Mouse (Mus musculus): Measurements from ENCODE around the gene Ube2h.
A peak's percentile ranks its signal among the peaks of the same experiment; 100 is the strongest.

Ube2h gene

GRCm38 (mm10) chr6:30299116-30299515, 5.2 kb downstream of the Ube2h start:
- no peak for DNase-seq

- DNase-seq = no peak
Measured at GRCm38 (mm10) chr6:30292579-30292978, 11.8 kb downstream of the Ube2h start.

- DNase-seq = peak; percentile 25 to 28
Measured at GRCm38 (mm10) chr6:30287958-30288357, 16.4 kb downstream of the Ube2h start.

- no peak for DNase-seq
Measured at GRCm38 (mm10) chr6:30286642-30287041, 17.7 kb downstream of the Ube2h start.

GRCm38 (mm10) chr6:30284177-30284576, 20.2 kb downstream of the Ube2h start:
- DNase-seq = no peak

GRCm38 (mm10) chr6:30282361-30282760, 22.0 kb downstream of the Ube2h start:
- DNase-seq = no peak

- no peak for DNase-seq
Measured at GRCm38 (mm10) chr6:30278374-30278773, 26.0 kb downstream of the Ube2h start.

GRCm38 (mm10) chr6:30276882-30277281, 27.5 kb downstream of the Ube2h start:
- no peak for DNase-seq

GRCm38 (mm10) chr6:30276375-30276774, 28.0 kb downstream of the Ube2h start:
- DNase-seq = peak; percentile 20 to 23

- DNase-seq = no peak
Measured at GRCm38 (mm10) chr6:30275159-30275847, 29.0 kb downstream of the Ube2h start.

GRCm38 (mm10) chr6:30272911-30273310, 31.4 kb downstream of the Ube2h start:
- DNase-seq = no peak

- no peak for DNase-seq
Measured at GRCm38 (mm10) chr6:30272338-30272905, 31.9 kb downstream of the Ube2h start.

- no peak for DNase-seq
Measured at GRCm38 (mm10) chr6:30269846-30270245, 34.5 kb downstream of the Ube2h start.

- no peak for DNase-seq
Measured at GRCm38 (mm10) chr6:30267486-30267885, 36.9 kb downstream of the Ube2h start.

- DNase-seq = no peak
Measured at GRCm38 (mm10) chr6:30265402-30265801, 38.9 kb downstream of the Ube2h start.

GRCm38 (mm10) chr6:30263053-30263452, 41.3 kb downstream of the Ube2h start:
- peak; percentile 21 to 34 for DNase-seq

GRCm38 (mm10) chr6:30259271-30259670, 45.1 kb downstream of the Ube2h start:
- no peak for DNase-seq

- DNase-seq = no peak
Measured at GRCm38 (mm10) chr6:30257962-30258361, 46.4 kb downstream of the Ube2h start.

GRCm38 (mm10) chr6:30255846-30256245, 48.5 kb downstream of the Ube2h start:
- no peak for DNase-seq

- DNase-seq = no peak
Measured at GRCm38 (mm10) chr6:30252271-30253010, 51.9 kb downstream of the Ube2h start.

- peak in 1 of 2 experiments; percentile 20 for DNase-seq
Measured at GRCm38 (mm10) chr6:30248708-30249107, 55.6 kb downstream of the Ube2h start.

GRCm38 (mm10) chr6:30245940-30246339, 58.4 kb downstream of the Ube2h start:
- DNase-seq = no peak

- DNase-seq = no peak
Measured at GRCm38 (mm10) chr6:30245397-30245796, 58.9 kb downstream of the Ube2h start.
